Mouse (Mus musculus) neural tube, embryonic 12.5 days (tissue): ENCODE measurements around the gene Traf1. TPM values are rescaled to one million over a fixed set of nuclear protein-coding genes. Genes with fewer than 3 reads are reported as not detected.

Source experiments
- ATAC-seq: fragments of 200-750 bp; cut with Nextera tagmentation; 2 replicates; pipeline ENCODE4 v1.8.0; 2017; ENCODE audit warnings: low read depth, mild to moderate bottlenecking, moderate TSS enrichment, moderate library complexity; ENCODE audit not compliant: low FRiP score
- H3K27ac ChIP-seq: fragments of 300-500 bp; sonication (generic); 2 replicates; pipeline ENCODE4 v1.5.1; 2016
- H3K27me3 ChIP-seq: fragments of 300-500 bp; sonication (generic); replicated peaks from 2 replicates; pipeline ENCODE4 v1.6.1; 2016; ENCODE audit warnings: mild to moderate bottlenecking
- H3K36me3 ChIP-seq: fragments of 300-500 bp; sonication (generic); 2 replicates; pipeline ENCODE4 v1.6.1; 2016; ENCODE audit warnings: mild to moderate bottlenecking
- H3K4me1 ChIP-seq: fragments of 300-500 bp; sonication (generic); 2 replicates; pipeline ENCODE4 v1.6.1; 2016
- H3K4me2 ChIP-seq: fragments of 300-500 bp; sonication (generic); replicated peaks from 2 replicates; pipeline ENCODE4 v1.6.1; 2016; ENCODE audit warnings: mild to moderate bottlenecking
- H3K4me3 ChIP-seq: fragments of 300-500 bp; sonication (generic); 2 replicates; pipeline ENCODE4 v1.5.1; 2016
- H3K9ac ChIP-seq: fragments of 300-500 bp; sonication (generic); 2 replicates; pipeline ENCODE4 v1.6.1; 2016; ENCODE audit warnings: mild to moderate bottlenecking
- H3K9me3 ChIP-seq: fragments of 300-500 bp; sonication (generic); 2 replicates; pipeline ENCODE4 v1.6.1; 2016; ENCODE audit warnings: mild to moderate bottlenecking
- WGBS: fragments of 180-500 bp; shearing (Covaris S2); methylation state at CpG from one replicate; pipeline ENCODE4 v1.1.7; 2016; 5-methylcytosine and 5-hydroxymethylcytosine counted together
- polyA plus RNA-seq: library from polyadenylated mRNA; unstranded; fragments of >200 nt; fragmentation: Nextera tagmentation; extraction: Ambion mirVana; gene quantifications from 2 replicates; pipeline ENCODE4 v1.2.1, GENCODE M21; 2016

The Traf1 gene
- polyA plus RNA-seq, 1 experiment from 2014 or later, result 0.53 TPM

DNA sequence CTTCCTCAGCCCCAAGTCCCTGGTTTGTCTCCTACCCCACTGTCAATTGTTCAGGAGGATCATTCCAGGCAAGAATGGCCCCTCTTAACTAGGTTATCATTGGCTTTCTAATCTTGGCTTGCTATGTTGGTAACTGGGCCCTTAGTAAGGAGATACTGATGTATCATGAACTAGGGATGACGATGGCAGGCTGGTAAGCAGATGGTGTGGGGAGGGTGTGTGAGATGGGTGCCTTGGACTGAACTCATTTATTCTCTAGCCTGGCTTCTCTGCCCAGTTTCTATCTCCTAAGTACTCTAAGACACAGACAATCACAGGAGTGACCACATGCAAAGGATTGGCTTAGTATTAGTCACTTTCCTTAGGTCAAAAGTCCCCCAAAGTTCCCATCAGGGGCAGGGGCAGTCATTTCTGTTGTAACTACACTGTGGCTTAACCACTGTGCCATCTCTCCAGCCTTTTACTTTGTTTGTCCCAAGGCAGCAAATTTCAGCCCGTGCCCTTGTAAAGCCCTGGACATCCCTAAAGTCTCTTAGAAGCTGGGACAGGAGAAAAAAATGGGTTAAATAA, 7.9 kb downstream of the Traf1 start:
- Histone ChIP-seq H3K27me3 (no peaks in the 10 kb centered on the region), H3K36me3 (no peaks in the 10 kb centered on the region), H3K27ac (no peak overlapping the region), H3K9me3 (no peaks in the 10 kb centered on the region), H3K9ac (no peak overlapping the region), H3K4me3 (no peak overlapping the region), H3K4me1 (no peaks in the 10 kb centered on the region), H3K4me2 (no peak overlapping the region)
- no peak for ATAC-seq
- 78% methylated on average over 2 of the region's 2 CpGs for WGBS

DNA sequence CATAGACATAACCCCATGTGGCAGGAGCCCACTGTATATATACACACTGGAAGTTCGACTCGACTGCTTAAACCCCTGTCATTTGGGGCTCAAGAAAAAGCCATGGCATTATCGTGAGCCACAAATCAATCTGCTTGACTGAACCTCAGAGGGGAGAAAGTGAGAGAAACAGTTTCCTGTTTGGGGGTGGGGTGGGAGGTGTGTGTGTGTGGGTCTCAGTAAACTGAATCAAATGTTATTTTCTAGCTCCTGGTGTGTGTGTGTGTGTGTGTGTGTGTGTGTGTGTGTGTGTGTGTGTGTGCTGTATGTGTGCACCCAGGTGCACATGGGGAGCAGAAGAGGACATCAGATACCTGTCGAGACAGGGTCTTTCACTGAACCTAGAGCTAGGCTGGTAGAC, 8.6 kb downstream of the Traf1 start:
- Histone ChIP-seq H3K27me3 (no peaks in the 10 kb centered on the region), H3K4me1 (no peaks in the 10 kb centered on the region), H3K27ac (no peak overlapping the region), H3K9ac (no peak overlapping the region), H3K36me3 (no peaks in the 10 kb centered on the region), H3K9me3 (no peaks in the 10 kb centered on the region), H3K4me2 (no peak overlapping the region), H3K4me3 (no peak overlapping the region)
- WGBS, result 85% methylated on average over 4 of the region's 4 CpGs
- no peak for ATAC-seq

DNA sequence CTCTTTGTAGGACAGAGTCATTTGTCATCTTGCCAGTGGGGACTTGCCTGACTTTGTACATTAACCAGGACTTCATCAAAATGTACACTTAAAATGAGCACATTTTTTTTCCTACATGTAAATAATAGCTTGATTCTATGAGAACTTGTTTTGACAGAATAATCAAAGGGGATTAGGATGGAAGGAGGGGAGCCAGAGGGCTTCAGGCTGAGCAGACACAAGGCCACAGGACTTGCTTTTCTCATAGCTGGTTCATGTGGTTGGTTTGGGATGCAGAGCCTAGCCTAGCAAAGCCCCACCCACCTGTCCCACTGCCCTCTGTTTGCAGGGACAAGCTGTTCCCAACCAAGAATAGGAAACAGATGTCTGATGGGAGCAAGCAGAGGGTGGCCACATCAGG, 10.1 kb downstream of the Traf1 start:
- Histone ChIP-seq H3K27me3 (no peaks in the 10 kb centered on the region), H3K36me3 (no peaks in the 10 kb centered on the region), H3K4me1 (no peaks in the 10 kb centered on the region), H3K4me2 (no peak overlapping the region), H3K27ac (no peak overlapping the region), H3K4me3 (no peak overlapping the region), H3K9ac (no peak overlapping the region), H3K9me3 (no peaks in the 10 kb centered on the region)
- no peak for ATAC-seq

DNA sequence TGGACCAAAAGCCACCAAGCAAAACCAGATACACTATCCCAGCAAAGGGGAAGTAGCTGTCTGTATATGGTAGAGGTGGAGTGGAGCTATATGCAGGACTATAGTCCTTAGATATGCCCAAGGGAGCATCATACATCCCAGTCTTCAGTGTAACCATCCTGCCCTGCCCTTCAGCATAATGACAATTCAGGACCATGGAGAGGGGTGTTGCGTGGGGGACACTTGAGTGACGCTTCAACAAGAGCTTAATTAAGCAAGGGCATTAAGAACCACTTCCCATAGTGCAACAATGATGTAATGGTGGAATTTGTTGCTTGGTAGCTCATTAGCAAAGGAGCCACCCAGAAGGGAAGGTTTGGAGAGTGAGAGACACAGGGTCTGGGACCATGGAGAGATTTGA, 12.9 kb downstream of the Traf1 start:
- H3K9ac ChIP-seq, result no peak overlapping the region
- WGBS, result 47% methylated on average over 2 of the region's 2 CpGs
- no peaks in the 10 kb centered on the region for H3K4me1 ChIP-seq
- no peaks in the 10 kb centered on the region for H3K36me3 ChIP-seq
- no peak overlapping the region for H3K4me2 ChIP-seq
- no peak for ATAC-seq
- no peak overlapping the region for H3K4me3 ChIP-seq
- H3K27ac ChIP-seq, result no peak overlapping the region
- H3K9me3 ChIP-seq, result no peaks in the 10 kb centered on the region
- no peaks in the 10 kb centered on the region for H3K27me3 ChIP-seq

DNA sequence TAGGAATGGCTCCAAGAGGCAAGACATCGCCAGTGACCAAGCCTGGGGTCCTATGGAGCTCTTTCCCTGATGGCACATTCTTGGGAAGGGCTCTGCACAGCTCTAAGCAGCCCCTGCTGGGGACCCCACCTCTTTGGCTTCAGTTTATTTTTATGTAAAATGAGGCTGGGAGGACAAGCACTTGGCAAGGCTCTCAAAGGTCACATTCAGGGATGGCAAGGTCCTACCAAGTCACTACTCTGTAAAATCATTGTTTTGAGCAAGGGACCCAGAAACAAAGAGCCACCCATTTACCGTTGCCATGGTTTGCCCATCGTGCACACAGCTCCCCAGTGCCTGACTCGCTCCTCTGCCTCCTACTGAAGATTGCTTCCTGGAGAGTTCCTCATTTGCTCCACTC, 15.5 kb downstream of the Traf1 start:
- Histone ChIP-seq H3K9ac (no peak overlapping the region), H3K9me3 (no peaks in the 10 kb centered on the region), H3K36me3 (no peaks in the 10 kb centered on the region), H3K4me3 (no peak overlapping the region), H3K4me2 (no peak overlapping the region), H3K27me3 (no peaks in the 10 kb centered on the region; the same call in 1 of the 2 replicates), H3K27ac (no peak overlapping the region), H3K4me1 (no peaks in the 10 kb centered on the region)
- WGBS, result 44% methylated on average over 4 of the region's 4 CpGs
- ATAC-seq, result no peak

DNA sequence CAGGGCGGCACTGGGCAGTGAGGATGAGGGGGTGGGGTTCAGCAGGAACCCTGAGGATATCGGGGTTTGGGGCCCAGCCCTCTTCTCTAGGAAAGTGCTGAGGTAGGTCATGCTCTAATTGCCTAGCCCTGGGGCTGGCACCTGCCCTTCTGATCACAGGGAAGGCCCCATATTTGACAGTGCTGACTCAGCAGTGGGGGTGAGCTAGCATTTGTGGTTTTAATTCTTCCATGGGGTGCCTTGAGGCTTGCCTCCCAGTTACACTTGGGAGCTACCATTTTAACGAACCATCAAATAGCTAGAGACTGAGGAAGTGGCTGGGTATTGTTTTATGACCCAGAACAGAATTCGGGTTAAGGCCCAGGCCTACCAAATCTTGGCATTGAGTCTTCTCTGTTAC, 16.0 kb downstream of the Traf1 start:
- no peak for ATAC-seq
- H3K4me3 ChIP-seq, result no peak overlapping the region
- no peak overlapping the region for H3K9ac ChIP-seq
- 81% methylated on average over 4 of the region's 4 CpGs for WGBS
- H3K36me3 ChIP-seq, result no peaks in the 10 kb centered on the region
- no peaks in the 10 kb centered on the region; the same call in 1 of the 2 replicates for H3K27me3 ChIP-seq
- H3K4me1 ChIP-seq, result no peaks in the 10 kb centered on the region
- H3K9me3 ChIP-seq, result no peaks in the 10 kb centered on the region
- H3K27ac ChIP-seq, result no peak overlapping the region
- no peak overlapping the region for H3K4me2 ChIP-seq

DNA sequence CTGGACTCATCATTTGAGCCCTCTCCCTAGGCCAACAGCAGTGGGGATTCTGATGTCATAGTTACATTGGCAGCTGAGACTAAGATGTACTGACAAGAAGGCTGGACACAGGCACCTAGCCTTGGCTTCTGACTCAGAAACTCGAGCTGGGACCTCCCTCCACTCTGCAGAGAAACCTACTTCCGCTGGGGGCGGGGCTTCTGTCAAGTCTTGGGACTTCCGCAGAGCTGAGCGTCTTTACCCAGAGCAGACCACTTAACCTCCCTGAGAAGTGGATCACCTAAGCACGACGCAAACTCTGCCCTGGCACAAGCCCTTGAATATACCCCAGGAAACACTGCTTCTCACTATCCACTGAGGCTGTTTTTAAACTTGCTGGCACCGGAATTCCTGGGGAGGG, 16.8 kb downstream of the Traf1 start:
- no peaks in the 10 kb centered on the region for H3K36me3 ChIP-seq
- no peak overlapping the region for H3K27ac ChIP-seq
- no peaks in the 10 kb centered on the region for H3K4me1 ChIP-seq
- no peak overlapping the region for H3K4me3 ChIP-seq
- H3K4me2 ChIP-seq, result no peak overlapping the region
- H3K27me3 ChIP-seq, result no peaks in the 10 kb centered on the region; the same call in 1 of the 2 replicates
- ATAC-seq, result no peak
- no peak overlapping the region for H3K9ac ChIP-seq
- 35% methylated on average over 8 of the region's 8 CpGs for WGBS
- no peaks in the 10 kb centered on the region for H3K9me3 ChIP-seq

DNA sequence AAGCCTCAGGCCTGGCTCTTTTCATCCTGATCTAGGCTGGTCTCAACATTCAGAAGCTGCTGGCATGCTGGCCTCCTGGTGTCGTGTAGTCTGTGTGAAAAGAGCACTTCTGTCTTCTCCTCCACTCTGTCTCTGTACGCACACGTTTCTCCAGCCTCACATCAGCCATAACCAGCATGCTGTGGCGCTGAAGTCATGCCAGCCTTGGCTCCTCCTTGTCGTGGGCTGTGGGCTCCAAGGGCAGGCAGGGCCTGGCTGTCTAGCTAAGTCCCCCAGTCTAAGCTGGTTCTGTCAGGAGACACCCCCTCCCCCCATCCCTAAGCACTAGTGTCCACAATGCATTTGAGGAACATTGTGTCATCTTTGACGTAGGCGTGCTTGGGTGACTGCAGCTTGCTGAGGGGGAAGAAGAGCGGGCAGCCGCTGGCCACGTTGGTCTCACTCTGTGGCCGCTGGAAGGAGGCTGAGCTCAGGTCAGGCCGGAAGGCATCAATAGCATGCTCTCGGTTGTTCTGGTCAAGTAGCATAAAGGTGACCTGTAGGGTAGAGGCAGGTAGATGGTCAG, 17.9 kb downstream of the Traf1 start:
- WGBS, result 86% methylated on average over 13 of the region's 13 CpGs
- no peak for ATAC-seq
- H3K9me3 ChIP-seq, result no peaks in the 10 kb centered on the region

DNA sequence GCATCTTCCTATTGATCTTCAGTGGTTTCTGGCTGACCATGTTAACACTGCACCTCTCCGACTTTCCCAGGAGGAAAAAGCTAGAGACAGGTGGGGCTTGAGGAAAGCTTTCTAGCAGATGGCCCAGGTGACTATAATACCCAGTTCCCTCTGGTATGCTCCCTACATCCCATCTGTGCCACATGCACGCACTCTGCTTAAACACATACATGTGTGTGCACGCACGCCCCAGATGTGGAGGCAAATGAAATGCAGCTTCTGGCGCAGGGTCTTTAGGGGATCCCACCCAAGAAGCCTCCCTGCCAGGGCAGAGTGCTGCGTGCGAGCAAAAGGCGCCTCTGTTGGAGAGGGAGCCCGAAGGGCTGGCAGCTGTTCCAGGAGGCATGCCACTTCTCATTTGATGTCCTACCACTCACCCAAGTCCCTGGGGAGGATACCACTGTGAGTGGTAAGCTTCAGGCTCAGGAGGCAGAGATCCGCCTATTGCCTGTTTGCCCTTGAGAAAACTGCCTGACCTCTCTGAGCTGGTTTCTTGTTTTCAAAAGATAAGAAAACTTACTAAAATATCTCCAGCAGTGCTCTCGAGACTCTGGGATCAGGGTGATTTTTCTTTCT, 20.4 kb downstream of the Traf1 start:
- Histone ChIP-seq H3K27ac (no peak overlapping the region), H3K9ac (no peak overlapping the region), H3K4me3 (no peak overlapping the region), H3K36me3 (no peaks in the 10 kb centered on the region), H3K4me1 (no peaks in the 10 kb centered on the region), H3K9me3 (no peaks in the 10 kb centered on the region), H3K27me3 (no peaks in the 10 kb centered on the region; the same call in 1 of the 2 replicates), H3K4me2 (no peak overlapping the region)
- WGBS, result 79% methylated on average over 11 of the region's 11 CpGs
- no peak for ATAC-seq

More for the DNA sequence above, 17.9 kb downstream of the Traf1 start:
- Histone ChIP-seq H3K4me3 (no peak overlapping the region), H3K27ac (no peak overlapping the region), H3K27me3 (no peaks in the 10 kb centered on the region; the same call in 1 of the 2 replicates), H3K4me1 (no peaks in the 10 kb centered on the region), H3K9ac (no peak overlapping the region), H3K4me2 (no peak overlapping the region), H3K36me3 (no peaks in the 10 kb centered on the region)

DNA sequence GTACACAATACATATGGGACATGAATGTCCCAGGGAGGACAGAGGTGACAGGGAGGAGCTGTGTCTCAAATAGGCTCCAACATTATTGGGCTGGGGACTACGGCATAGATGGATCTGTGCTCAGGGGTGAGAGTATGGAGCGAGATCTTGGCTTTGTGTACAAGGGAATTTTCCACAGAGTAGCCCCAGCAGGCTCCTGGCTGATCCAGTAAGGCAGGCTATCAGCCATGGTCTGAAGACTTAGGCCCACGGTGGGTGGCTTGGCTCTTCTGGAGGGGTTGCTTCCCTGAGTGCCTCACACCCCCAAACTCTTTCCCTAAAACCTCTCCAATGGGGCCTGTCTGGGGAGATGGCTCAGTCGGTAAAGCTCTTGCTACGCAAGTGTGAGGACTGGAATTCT, 21.3 kb downstream of the Traf1 start:
- Histone ChIP-seq H3K4me3 (no peak overlapping the region), H3K4me2 (no peak overlapping the region), H3K4me1 (no peaks in the 10 kb centered on the region), H3K9ac (no peak overlapping the region), H3K9me3 (no peaks in the 10 kb centered on the region), H3K27ac (no peak overlapping the region), H3K36me3 (no peaks in the 10 kb centered on the region), H3K27me3 (no peaks in the 10 kb centered on the region; the same call in 1 of the 2 replicates)
- 81% methylated on average over 5 of the region's 5 CpGs for WGBS
- ATAC-seq, result no peak

DNA sequence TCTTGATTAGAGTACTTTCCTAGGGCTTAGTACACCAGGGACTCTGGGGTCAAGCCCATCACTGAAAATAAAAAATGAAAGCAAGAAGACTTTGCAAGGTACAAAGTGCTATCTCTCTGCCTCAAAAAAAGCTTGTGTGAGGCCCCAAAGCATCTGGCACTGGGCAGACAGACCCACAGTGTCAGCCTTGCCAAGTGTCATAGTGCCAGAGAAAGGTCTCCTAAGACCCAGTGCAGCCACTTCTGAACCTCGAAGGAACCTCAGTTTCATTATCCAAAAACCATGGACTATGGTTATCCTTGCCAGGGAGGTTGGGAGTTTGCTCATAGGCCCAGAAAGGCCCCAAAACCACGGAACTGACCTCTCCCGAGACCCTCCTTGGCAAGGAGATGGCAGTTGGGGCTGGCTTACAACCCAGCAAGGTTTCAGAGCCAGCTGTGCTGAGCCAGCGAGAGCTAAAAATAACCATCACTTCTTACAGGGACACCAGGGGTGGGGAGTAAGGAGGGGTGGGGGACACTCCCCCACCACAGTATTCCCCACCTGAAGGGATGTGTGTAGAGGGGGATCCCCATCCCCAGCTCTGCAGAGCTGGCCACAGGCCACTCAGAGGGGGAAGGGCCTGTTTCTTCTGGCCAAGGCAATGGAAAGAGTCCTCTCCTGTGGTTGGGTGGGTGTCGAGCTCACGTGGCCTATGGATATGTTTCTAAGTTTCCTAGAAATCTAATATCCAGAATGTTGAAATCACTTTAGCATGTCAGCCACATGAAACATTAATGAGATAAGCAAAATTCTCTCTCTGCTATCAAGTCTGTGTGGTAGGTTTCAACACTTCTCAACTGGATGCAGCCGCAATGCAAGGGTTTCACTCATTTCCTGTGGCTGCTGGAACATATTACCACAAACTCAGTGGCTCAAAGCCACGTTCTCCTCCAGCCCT, 23.0 kb downstream of the Traf1 start:
- no peaks in the 10 kb centered on the region for H3K36me3 ChIP-seq
- no peaks in the 10 kb centered on the region for H3K9me3 ChIP-seq
- ATAC-seq, result no peak
- no peak overlapping the region for H3K9ac ChIP-seq
- no peak overlapping the region for H3K4me2 ChIP-seq
- 82% methylated on average over 8 of the region's 8 CpGs for WGBS
- no peak overlapping the region for H3K4me3 ChIP-seq
- no peaks in the 10 kb centered on the region; the same call in 1 of the 2 replicates for H3K27me3 ChIP-seq
- H3K27ac ChIP-seq, result no peak overlapping the region
- H3K4me1 ChIP-seq, result no peaks in the 10 kb centered on the region

DNA sequence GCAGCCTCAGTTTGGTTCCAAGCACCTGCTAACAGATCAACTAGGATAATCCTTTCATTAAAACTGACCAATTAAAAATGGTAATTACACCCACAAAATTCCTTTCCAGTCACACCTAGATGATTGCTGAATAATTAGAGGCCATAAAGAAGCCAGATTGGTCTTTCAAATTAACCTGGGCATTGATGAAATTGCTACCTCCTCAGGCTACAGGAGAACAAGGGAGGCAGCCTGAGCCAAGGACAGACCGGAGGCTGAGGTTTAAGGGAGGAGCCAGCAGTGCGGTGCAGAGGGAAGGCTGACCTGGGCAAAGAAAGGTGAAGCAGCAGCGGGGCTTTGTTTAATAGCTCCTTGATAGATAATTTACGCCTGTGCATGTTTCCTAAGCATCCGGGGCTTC, 24.1 kb downstream of the Traf1 start:
- no peak for ATAC-seq
- H3K36me3 ChIP-seq, result no peaks in the 10 kb centered on the region
- 32% methylated on average over 5 of the region's 5 CpGs for WGBS

More for the DNA sequence above, 24.1 kb downstream of the Traf1 start:
- H3K4me3 ChIP-seq, result no peak overlapping the region
- no peaks in the 10 kb centered on the region for H3K4me1 ChIP-seq
- no peaks in the 10 kb centered on the region for H3K9me3 ChIP-seq
- no peaks in the 10 kb centered on the region; the same call in 1 of the 2 replicates for H3K27me3 ChIP-seq
- no peak overlapping the region for H3K27ac ChIP-seq
- H3K4me2 ChIP-seq, result no peak overlapping the region
- no peak overlapping the region for H3K9ac ChIP-seq
